Mouse (Mus musculus): ENCODE data around the gene Dbp.
A peak's percentile ranks its signal among the peaks of the same experiment; 100 is the strongest.

Dbp gene

DNA sequence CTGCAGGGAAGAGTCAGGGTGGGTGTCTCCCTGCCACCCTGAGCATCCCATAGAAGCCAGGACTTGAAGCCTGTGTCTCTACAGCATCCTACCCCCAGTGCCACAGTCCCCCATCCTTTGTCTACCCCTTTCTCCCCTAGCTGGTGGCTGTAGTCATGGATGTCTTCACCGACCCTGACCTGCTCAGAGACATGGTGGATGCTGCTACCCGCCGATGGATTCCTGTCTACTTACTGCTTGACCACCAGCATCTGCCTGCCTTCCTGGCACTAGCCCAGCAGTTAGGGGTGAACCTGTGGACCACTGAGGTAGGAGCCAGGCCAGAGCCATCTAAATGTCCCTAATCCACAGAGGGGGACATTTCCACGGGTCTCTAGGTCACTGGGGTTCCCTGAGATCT, 18.4 kb downstream of the Dbp start:
- peak in 1 of 2 experiments; percentile 12 for DNase-seq (ENCODE audit: inconsistent age in 2 of 2, low spot score in 1 of 2)

DNA sequence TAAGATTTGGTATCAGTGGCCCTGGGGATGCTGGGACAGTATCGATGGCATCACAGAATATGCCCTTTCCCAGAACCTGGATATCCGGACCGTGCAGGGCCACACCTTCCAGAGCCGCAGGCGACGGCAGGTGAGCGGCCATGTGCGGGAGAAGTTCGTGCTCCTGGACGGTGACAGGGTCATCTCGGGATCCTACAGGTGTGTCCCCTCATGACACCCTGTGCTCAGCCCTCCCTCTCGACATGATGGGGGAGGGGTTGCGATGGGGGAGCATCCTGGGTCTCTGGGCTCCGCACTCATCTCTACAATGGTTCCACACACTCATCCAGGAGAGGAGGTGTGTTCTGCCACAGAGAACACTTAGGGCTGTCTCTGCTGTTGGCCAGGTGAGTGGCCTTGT, 18.9 kb downstream of the Dbp start:
- peak in 1 of 2 experiments; percentile 20 for DNase-seq (ENCODE audit: inconsistent age in 2 of 2, low spot score in 1 of 2)

DNA sequence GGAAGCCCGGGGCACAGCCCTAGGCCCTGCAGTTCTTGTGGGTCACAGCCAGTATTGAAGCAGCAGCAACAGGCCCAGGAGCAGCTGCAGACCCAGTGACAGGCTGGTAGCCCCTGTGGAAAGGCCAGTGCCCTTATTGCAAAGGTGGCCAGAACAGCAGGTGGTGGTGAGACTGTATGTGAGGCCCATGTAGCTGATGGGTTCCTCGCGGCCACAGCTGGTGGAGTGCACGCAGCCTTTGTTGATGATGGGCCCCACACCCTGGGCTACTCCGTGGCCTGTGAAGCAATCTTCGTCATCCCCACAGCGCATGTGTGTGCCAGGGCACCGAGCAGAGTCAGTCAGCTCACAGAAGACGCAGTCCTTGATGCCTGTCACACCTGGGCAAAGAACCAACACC, 20.3 kb downstream of the Dbp start:
- no peak for DNase-seq (ENCODE audit: inconsistent age in 2 of 2, low spot score in 1 of 2)

DNA sequence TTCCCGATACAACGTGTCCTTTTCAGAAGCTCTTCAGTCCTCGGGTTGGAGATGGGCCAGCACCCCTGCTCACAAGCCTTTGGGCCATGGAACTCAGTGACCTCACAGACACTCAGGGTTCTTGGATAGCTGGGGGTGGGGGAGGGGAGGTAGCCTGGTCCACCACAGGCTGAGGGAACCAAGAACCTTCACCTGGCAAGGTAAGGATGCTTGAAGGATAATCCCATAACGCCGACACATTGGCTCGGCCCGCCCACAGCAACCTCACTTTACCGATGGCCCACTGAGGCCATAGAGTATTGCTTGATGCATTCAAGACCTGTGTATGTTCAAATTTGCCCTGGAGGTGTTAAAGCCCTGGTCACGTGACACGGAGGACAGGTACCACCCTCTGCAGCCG, 20.8 kb downstream of the Dbp start, which contains the start of gene Spaca4:
Spaca4 (minus strand) TSS at position 101 of the 400 bp plus-strand sequence.
- DNase-seq (ENCODE audit: inconsistent age in 2 of 2, low spot score in 1 of 2): no peak

DNA sequence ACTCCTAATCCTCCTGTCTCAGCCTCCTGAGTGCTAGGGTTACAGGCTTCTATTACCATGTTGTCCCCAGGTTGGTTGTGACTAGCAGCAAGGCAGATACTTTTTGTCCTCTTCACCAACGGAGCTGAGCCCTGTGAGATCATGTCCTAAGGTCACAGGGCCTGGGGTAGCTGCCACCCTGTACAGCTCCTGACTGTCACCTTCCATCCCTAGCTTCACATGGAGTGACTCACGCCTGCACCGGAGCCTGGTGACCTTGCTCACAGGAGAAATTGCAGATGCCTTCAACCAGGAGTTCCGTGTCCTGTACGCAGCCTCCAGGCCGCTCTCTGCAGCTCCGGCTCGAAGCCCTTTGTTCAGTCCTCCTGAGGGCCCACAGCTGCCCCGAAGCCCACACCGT, 21.5 kb downstream of the Dbp start:
- DNase-seq (ENCODE audit: inconsistent age in 2 of 2, low spot score in 1 of 2): peak; percentile 78 to 83

DNA sequence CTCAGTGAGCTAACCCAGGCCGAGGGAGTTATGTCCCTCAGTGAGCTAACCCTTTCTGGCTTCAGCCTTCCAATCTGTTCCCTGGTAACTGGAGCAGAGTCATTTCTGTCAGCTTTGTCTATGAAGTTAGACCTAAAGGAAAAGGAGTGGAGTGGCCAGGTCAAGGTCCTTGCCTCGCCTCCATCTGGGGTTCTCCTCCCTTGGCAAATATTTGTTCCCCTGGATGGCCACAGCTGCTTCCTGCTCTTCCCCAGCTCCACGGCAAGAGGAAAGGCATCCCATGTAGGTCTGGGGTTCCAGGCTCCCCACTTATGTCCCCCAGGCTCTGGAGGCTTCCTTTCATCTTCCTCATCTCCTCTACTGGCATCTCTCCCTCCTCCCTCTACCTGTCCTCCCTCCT, 22.7 kb downstream of the Dbp start:
- peak; percentile 4 to 21 for DNase-seq (ENCODE audit: inconsistent age in 2 of 2, low spot score in 1 of 2)

DNA sequence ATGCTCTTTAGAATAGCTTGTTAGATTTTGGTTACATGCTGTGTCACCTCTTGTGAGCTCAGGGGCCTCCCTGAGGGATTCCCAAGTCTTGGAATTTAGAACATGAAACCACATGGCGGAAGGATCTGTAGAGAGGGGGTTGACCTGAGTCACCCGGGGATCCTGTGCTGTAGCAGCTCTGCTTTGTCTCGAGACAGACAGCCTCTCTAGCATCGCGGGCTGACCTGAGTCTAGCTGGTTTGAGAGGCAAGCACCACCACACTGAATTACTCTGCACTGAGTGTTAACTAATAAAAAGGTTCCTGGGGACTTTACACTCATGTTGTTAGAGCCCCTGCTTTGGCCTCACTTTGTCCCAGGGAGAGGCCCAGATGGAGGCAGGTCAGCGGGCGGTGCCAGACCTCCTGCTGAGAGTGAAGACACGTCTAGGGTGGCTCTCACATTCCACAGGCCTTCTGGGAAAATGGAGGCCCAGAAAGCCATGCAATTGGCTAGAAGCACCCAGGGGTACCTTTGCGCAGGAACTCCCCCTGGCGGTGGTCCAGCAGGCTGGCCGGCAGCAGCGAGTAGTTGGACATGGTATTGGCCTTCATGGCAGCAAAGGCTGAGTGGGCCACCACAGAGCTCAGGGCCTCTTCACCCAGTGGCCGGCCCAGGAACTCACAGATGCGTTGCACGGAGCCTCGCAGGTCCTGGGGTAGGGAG, 26.0 kb downstream of the Dbp start:
- peak; percentile 55 to 75 for DNase-seq (ENCODE audit: inconsistent age in 2 of 2, low spot score in 1 of 2)

DNA sequence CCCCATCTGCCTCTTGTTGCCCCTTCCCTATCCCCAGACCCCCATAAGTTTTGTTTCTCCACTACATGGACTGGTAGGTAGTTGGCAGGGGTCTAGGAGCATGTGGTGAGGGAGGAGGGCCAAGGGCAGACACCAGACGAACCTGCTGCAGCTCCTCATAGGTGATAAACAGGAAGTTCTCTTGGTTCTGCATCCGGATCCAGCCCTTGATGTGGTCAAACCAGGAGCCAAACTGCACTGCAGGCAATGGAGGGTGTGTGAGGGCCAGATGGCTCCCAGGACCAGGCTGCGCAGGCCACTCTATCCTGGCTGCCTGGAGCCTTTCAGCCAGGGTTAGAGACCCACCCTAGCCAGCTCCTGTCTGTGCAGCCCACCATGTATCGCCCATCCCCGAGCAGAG, 28.6 kb downstream of the Dbp start:
- no peak for DNase-seq (ENCODE audit: inconsistent age in 2 of 2, low spot score in 1 of 2)

DNA sequence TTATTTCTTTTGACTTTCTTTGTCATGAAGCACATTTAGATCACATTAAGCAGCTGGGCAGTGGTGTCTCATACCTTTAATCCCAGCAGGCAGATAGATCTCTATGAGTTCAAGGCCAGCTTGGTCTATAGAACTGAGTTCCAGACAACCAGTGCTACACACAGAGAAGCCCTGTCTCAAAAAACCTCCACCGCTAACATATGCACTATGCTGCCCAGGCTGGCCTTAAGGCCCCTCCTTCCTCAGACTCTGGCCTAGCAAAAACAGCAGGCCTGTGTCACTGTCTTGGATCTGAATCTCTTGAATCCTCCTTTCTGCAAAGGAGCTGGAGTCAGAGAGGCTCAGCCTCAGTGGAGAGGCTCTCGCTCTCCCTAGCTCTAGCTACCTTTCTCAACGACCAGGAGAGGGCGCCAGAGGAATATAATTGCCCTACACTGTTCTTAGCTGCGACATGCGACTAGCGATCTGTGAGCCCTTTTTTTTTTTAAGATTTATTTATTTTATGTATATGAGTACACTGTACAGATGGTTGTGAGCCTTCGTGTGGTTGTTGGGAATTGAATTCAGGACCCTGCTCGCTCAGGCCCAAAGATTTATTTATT, 34.4 kb downstream of the Dbp start:
- peak; percentile 82 to 94 for DNase-seq (ENCODE audit: inconsistent age in 2 of 2, low spot score in 1 of 2)

DNA sequence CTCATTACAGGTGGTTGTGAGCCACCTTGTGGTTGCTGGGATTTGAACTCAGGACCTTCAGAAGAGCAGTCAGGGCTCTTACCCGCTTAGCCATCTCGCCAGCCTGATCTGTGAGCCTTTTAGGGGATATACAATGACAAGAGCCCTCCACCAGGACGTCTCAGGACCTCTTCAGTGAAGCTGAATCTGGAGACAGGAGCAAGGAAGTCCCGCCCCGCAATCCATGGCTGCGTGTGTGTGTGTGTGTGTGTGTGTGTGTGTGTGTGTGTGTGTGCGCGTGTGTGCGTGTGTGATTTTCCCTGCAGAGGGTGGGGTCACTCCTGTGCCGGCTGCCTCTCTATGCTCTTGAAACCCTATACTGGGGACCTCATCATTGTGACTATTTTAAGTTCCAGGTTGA, 34.9 kb downstream of the Dbp start:
- DNase-seq (ENCODE audit: inconsistent age in 2 of 2, low spot score in 1 of 2): no peak

DNA sequence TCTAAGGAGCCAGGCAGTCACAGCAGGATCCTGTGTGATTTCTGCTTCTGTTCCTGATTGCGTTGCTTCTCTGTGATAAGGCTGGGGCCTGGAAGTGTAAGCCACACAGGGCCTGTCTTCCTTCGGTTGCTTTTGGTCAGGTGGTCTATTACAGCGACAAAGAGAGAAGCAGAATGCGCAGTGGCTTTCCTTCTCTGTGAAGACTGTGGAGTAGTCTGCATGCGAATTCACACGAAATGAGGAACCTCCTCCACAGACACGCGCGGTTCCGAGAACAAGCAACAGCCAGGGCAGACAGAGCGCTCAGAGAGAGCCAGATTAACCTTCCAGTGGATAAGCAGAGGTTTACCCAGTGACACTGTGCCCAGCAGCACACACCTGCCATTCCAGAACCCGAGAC, 36.4 kb downstream of the Dbp start:
- DNase-seq (ENCODE audit: inconsistent age in 2 of 2, low spot score in 1 of 2): no peak

DNA sequence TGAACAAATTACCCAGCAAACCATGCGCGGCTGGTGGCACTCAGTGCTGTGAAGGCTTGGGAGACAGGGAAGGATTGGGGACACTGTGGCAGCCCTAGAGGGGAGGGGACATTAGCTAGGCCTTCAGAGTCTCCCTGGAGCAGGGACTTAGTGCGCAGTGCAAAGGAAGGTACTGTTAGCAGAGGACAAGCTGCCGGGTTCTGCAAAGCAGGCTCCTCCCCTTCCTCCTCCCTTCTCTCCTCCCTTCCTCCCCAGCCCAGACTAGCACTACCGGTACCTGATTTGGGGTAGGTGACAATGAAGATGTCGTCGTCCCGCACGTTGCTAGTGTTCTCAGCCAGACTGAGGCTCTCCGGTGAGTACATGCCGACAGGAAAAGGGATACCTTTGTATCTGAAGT, 36.9 kb downstream of the Dbp start:
- DNase-seq (ENCODE audit: inconsistent age in 2 of 2, low spot score in 1 of 2): no peak

DNA sequence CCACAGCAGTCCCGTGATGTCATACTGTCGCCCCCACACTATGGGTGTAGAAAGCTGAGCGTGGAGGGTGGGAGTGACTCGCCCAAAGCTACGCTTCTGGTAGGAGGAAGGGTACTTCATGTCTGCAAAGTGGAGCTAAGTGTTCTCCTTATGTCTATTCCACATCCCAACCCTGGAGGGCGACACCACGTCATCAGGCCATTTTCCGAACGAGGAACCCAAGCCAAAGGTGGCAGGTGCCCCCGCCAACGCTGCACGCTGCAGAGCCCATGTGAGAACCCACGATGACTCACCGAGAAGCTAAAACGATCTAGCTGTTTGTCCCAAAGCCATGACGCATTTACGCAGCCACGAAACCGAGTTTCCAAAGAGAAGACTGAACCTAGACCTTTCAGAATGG, 37.5 kb downstream of the Dbp start:
- DNase-seq (ENCODE audit: inconsistent age in 2 of 2, low spot score in 1 of 2): peak; percentile 69 to 72

DNA sequence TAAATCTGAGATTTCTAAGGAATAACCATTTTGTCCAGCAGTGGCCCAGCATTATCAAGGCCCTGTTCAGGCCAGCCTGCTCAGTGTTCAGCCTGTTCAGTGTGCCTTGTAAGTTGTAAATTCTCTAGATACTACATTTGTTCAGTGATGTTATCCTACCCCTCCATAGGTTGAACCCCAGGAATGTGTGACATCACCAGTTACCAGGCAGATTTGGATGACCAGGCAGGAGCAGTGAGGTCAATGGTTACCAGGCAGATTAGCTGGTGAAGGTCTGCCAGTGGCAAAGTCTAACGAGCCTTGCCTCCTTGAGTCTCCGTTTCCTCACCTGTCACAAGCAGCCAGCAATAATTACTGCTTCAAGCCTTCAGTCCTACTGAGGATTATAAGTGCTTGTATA, 39.5 kb downstream of the Dbp start:
- peak; percentile 67 to 90 for DNase-seq (ENCODE audit: inconsistent age in 2 of 2, low spot score in 1 of 2)

DNA sequence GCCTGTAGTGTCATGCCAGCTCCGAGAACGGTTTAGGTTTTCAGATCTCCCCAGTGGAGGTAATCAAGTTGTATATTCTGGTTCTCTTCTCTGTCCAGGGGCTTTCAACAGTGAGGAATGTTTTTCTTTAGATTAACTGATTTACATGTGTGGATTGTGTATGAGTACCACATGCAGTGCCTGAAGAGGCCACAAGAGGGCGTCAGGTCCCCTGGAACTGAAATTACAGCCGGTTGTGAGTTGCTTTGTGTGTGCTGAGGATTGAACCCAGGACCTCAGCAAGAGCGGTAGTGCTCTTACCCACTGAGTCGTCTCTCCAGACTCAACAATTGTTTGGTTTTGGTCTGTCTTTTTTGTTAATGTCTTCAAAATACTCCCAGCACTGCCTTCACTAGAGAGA, 41.6 kb downstream of the Dbp start:
- DNase-seq (ENCODE audit: inconsistent age in 2 of 2, low spot score in 1 of 2): no peak

DNA sequence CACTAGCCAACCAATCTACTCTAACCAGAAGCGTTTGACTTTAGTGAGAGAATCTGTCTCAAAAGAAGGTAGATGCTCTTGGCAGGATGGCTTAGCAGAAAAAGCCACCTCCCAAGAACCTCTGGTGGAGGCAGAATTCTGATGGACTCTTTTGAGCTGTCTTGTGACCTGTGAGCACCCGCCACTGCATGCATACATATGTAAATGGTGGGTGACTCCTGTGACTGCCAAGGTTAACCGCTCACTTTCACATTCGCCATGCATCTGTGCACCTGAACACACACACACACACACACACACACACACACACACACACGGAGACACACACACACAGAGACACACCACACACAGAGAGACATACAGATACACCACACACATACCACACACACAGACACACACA, 42.6 kb downstream of the Dbp start:
- no peak for DNase-seq (ENCODE audit: inconsistent age in 2 of 2, low spot score in 1 of 2)

DNA sequence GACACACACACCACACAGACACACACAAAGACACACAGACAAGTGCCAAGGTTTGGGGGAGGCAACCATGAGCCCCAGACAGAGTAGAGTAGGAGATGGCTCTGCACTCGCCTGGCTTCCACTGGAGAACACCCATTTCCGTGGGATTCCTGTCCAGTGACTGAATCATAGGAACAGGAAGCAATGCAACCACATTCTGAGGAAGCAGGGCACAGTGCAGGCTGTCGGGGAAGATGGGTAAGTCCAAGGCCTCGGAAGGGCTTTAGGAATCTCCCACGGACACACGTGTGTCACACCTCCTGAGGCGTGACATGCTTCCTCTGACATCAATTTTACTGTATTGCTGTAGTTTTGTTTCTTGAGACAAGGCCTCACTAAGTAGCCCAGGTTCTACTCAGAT, 43.2 kb downstream of the Dbp start:
- DNase-seq (ENCODE audit: inconsistent age in 2 of 2, low spot score in 1 of 2): peak in 1 of 2 experiments; percentile 57

DNA sequence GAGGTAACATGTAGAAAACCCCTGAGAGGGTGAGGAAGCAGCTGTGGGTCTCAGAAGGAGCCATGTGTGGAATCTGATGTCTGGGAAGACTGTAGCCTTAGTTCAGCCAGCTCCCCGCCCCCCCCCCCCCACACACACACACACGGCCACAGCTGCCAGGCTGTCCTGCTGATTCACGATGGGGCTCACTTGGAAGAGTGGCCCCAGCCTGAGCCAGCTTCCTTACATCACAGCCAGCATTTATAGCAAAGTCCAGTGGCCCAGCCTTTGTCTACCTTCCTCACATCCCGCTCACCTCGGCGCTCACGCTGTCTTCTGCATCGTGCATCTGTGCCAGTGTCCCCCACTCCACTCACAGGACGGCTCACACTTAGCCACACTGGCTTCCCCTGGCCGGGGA, 44.5 kb downstream of the Dbp start:
- DNase-seq (ENCODE audit: inconsistent age in 2 of 2, low spot score in 1 of 2): no peak

DNA sequence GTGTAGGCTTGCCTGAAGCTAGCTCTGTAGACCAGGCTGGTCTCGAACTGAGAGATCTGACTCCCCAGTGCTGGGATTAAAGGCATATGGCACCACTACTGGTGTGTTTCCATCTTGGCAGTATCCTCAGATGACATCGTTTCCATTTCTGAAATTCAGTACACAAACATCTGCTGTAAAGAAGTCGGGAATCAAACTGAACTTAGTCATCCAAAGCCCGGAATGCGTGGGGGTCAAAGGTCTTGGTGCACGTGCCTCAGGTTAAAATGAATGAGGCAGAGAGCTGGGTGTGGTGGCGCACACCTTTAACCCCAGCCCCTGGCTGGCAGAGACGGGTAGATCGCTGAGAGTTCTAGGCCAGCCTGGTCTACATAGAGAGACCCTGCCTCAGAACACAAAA, 45.3 kb downstream of the Dbp start:
- DNase-seq (ENCODE audit: inconsistent age in 2 of 2, low spot score in 1 of 2): no peak

DNA sequence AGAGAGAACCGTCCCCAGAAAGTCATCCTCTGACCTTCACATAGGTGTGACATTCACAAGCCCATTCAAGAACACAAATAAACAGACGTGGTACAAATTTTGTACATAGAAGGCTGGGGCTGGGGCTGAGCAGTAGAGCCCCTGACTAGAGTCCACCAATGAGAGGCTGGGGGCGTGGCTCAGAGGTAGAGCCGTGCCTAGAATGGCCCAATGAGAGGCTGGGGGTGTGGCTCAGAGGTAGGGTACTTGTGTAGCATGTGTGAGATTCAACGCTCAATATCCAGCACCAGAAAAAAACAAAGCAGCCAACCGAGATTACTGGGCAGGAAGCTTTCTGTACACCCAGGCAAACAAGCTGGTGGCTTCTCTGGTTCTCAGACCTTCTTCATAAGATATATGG, 50.8 kb downstream of the Dbp start:
- DNase-seq (ENCODE audit: inconsistent age in 2 of 2, low spot score in 1 of 2): no peak

DNA sequence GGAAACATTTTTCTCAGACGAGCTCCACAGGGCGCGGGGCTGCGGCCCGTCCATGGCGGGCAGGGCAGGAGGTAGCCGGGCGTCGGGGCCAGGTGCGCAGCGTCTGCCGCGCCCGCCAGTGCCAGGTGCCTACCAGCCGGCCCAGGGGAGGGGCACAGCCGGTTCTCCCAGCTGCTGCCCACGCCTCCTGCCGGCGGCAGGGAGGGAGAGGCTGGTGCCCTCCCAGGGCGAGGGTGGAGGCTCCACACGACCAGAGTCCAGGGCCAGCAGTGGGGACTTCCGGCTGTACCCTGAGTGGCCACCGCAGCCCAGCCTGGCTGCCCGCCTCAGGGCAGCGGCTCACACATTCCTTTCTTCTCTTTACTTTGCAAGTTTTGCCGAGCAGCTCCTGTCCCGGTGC, 54.5 kb downstream of the Dbp start:
- DNase-seq (ENCODE audit: inconsistent age in 2 of 2, low spot score in 1 of 2): no peak

Measured in adrenal gland, adult (tissue).